Mouse (Mus musculus) megakaryocyte, embryonic 14.5 days (primary cell): Measurements from ENCODE around the gene Unc45b. TPM values are rescaled to one million over a fixed set of nuclear protein-coding genes. Genes with fewer than 3 reads are reported as not detected.

Source experiments
- H3K27me3 ChIP-seq: replicated peaks from 2 replicates; pipeline ENCODE3; 2012; ENCODE audit warnings: inconsistent platforms
- H3K36me3 ChIP-seq: replicated peaks from 2 replicates; pipeline ENCODE3; 2012; ENCODE audit warnings: low read length, inconsistent platforms, mixed read lengths
- H3K4me1 ChIP-seq: 2 replicates; pipeline ENCODE4 v1.6.1; 2012; ENCODE audit warnings: inconsistent platforms
- H3K4me3 ChIP-seq: replicated peaks from 2 replicates; pipeline ENCODE3; 2012; ENCODE audit warnings: moderate library complexity, mild to moderate bottlenecking, inconsistent platforms
- H3K9me3 ChIP-seq: 2 replicates; pipeline ENCODE4 v1.6.1; 2012; ENCODE audit warnings: inconsistent platforms
- FLI1 ChIP-seq: IDR thresholded peaks from 2 replicates; pipeline ENCODE4 v1.6.1; 2012; ENCODE audit warnings: low read length, inconsistent platforms, mixed read lengths
- GATA1 ChIP-seq: IDR thresholded peaks from 3 replicates; pipeline ENCODE4 v1.6.1; 2012; ENCODE audit warnings: mixed read lengths, low read length, inconsistent platforms, borderline replicate concordance
- polyA plus RNA-seq: library from polyadenylated mRNA; stranded (reverse); fragments of >175 nt; gene quantifications from 2 replicates; pipeline ENCODE4 v1.2.3, GENCODE M21; 2012; ENCODE audit warnings: low replicate concordance; ENCODE audit not compliant: insufficient read depth

The Unc45b gene
- polyA plus RNA-seq, 1 experiment: not detected

- Histone ChIP-seq H3K4me1 (peaks cover 49% of the 10 kb centered on the region), H3K4me3 (peak overlapping the region; percentile 95), H3K36me3 (peaks cover 27% of the 10 kb centered on the region), H3K27me3 (no peaks in the 10 kb centered on the region), H3K9me3 (peaks cover 3% of the 10 kb centered on the region; the same call in 1 of the 2 replicates)
- TF ChIP-seq GATA1: no peak; the same call in 2 of the 3 replicates
- TF ChIP-seq FLI1: no peak
These were observed 39.9 kb upstream of the Unc45b start for GRCm38 (mm10) chr11:82870173-82871030.

- H3K27me3 ChIP-seq: no peaks in the 10 kb centered on the region
- H3K36me3 ChIP-seq: peaks cover 29% of the 10 kb centered on the region
- H3K4me3 ChIP-seq: peak within 1 kb of the TSS; percentile 95
- TF ChIP-seq GATA1 (no peak), FLI1 (no peak)
- peaks cover 3% of the 10 kb centered on the region; the same call in 1 of the 2 replicates for H3K9me3 ChIP-seq
- H3K4me1 ChIP-seq: peaks cover 51% of the 10 kb centered on the region
These were observed 39.3 kb upstream of the Unc45b start, which contains the start of gene Rffl for GRCm38 (mm10) chr11:82871031-82871446. Gene Rffl (minus strand): TSS chr11:82871210.

GRCm38 (mm10) chr11:82874924-82875323 lies 35.4 kb upstream of the Unc45b start:
- TF ChIP-seq GATA1 (no peak), FLI1 (no peak)
- H3K36me3 ChIP-seq: peaks cover 52% of the 10 kb centered on the region
- H3K4me3 ChIP-seq: peak overlapping the region; percentile 18
- peaks cover 3% of the 10 kb centered on the region; the same call in 1 of the 2 replicates for H3K9me3 ChIP-seq
- H3K4me1 ChIP-seq: peaks cover 21% of the 10 kb centered on the region
- no peaks in the 10 kb centered on the region for H3K27me3 ChIP-seq

- no peak for TF ChIP-seq GATA1
- no peak for TF ChIP-seq FLI1
- H3K36me3 ChIP-seq: peaks cover 54% of the 10 kb centered on the region
- peaks cover 3% of the 10 kb centered on the region; the same call in 1 of the 2 replicates for H3K9me3 ChIP-seq
- H3K4me3 ChIP-seq: no peak overlapping the region
- peaks cover 21% of the 10 kb centered on the region for H3K4me1 ChIP-seq
- H3K27me3 ChIP-seq: no peaks in the 10 kb centered on the region
These were observed 34.7 kb upstream of the Unc45b start for GRCm38 (mm10) chr11:82875631-82876030.

- H3K36me3 ChIP-seq: peaks cover 70% of the 10 kb centered on the region
- H3K4me3 ChIP-seq: no peak overlapping the region
- no peaks in the 10 kb centered on the region for H3K27me3 ChIP-seq
- peaks cover 3% of the 10 kb centered on the region; the same call in 1 of the 2 replicates for H3K9me3 ChIP-seq
- peaks cover 16% of the 10 kb centered on the region for H3K4me1 ChIP-seq
- TF ChIP-seq FLI1: no peak
- TF ChIP-seq GATA1: no peak
These were observed 32.5 kb upstream of the Unc45b start for GRCm38 (mm10) chr11:82877726-82878344.

- H3K27me3 ChIP-seq: no peaks in the 10 kb centered on the region
- TF ChIP-seq FLI1 (no peak), GATA1 (no peak)
- H3K9me3 ChIP-seq: no peaks in the 10 kb centered on the region
- no peak overlapping the region for H3K4me3 ChIP-seq
- H3K36me3 ChIP-seq: peaks cover 71% of the 10 kb centered on the region
- peaks cover 15% of the 10 kb centered on the region for H3K4me1 ChIP-seq
These were observed 27.2 kb upstream of the Unc45b start for GRCm38 (mm10) chr11:82883180-82883579.

GRCm38 (mm10) chr11:82886559-82886958 lies 23.8 kb upstream of the Unc45b start:
- H3K4me3 ChIP-seq: no peak overlapping the region
- H3K27me3 ChIP-seq: peaks cover 2% of the 10 kb centered on the region
- peaks cover 46% of the 10 kb centered on the region for H3K36me3 ChIP-seq
- H3K9me3 ChIP-seq: no peaks in the 10 kb centered on the region
- H3K4me1 ChIP-seq: peaks cover 40% of the 10 kb centered on the region
- TF ChIP-seq FLI1 (no peak), GATA1 (no peak)

GRCm38 (mm10) chr11:82888491-82888946 lies 21.8 kb upstream of the Unc45b start:
- Histone ChIP-seq H3K36me3 (peaks cover 26% of the 10 kb centered on the region), H3K27me3 (peaks cover 11% of the 10 kb centered on the region), H3K9me3 (no peaks in the 10 kb centered on the region), H3K4me3 (no peak overlapping the region), H3K4me1 (peaks cover 53% of the 10 kb centered on the region)
- TF ChIP-seq FLI1 (no peak), GATA1 (no peak)

- TF ChIP-seq FLI1 (no peak), GATA1 (no peak)
- peaks cover 11% of the 10 kb centered on the region for H3K27me3 ChIP-seq
These were observed 20.6 kb upstream of the Unc45b start for GRCm38 (mm10) chr11:82889524-82890341.

More at GRCm38 (mm10) chr11:82889524-82890341, 20.6 kb upstream of the Unc45b start:
- Histone ChIP-seq H3K4me1 (peaks cover 51% of the 10 kb centered on the region), H3K4me3 (peak overlapping the region; percentile 98), H3K36me3 (peaks cover 20% of the 10 kb centered on the region), H3K9me3 (no peaks in the 10 kb centered on the region)
